Mouse (Mus musculus): ENCODE results near the gene Il16. TPM values are rescaled to one million over a fixed set of nuclear protein-coding genes. Genes with fewer than 3 reads are reported as not detected.

Il16 gene
- polyA plus RNA-seq (2016; fragmentation: Nextera tagmentation; extraction: Ambion mirVana): 1.9 and 2.0 TPM in 2 replicates

- Histone ChIP-seq H3K9ac (no peak within 1 kb of the TSS), H3K4me3 (no peak within 1 kb of the TSS), H3K36me3 (no peaks in the 10 kb centered on the region), H3K4me2 (replicated peaks) (peak within 1 kb of the TSS; percentile 21; the same call in 1 of the 2 replicates), H3K27ac (peak within 1 kb of the TSS; percentile 26; the same call in 1 of the 2 replicates), H3K9me3 (replicated peaks) (no peaks in the 10 kb centered on the region), H3K27me3 (no peaks in the 10 kb centered on the region), H3K4me1 (peaks cover 9% of the 10 kb centered on the region; the same call in 1 of the 2 replicates)
- 40% methylated on average over 20 of the region's 20 CpGs for WGBS
- no peak for ATAC-seq (ENCODE audit: low FRiP score)
These were observed at the start of gene Il16 for GRCm38 (mm10) chr7:83745413-83746106. Gene Il16 (minus strand): TSS chr7:83745726.

DNA sequence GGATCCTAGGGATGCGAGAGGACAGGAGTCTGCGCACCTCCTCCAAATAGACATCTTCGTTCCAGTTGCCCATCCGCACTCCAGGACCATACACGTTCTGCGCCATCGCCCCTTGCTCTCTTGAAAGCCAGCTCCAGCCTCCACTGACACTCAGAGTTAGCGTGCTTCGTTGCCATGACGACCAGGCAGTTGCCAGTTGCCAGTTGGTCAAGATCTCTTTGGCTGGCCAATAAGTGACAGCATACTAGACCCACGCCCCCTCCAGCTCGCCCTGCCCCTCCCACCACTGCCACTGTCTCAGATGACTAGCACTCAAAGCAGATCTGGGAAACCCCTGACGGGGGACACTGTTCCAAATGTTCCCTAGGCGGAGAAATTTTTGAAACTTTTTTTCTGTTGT, 49.2 kb upstream of the Il16 start, which contains the start of gene Cfap161:
Gene Cfap161 (minus strand): TSS at position 176 of the 400 bp plus-strand sequence.
- Histone ChIP-seq H3K9me3 (replicated peaks) (no peaks in the 10 kb centered on the region), H3K4me1 (peaks cover 8% of the 10 kb centered on the region), H3K9ac (0 out of 2 replicates have a peak within 1 kb of the TSS, but pooled peaks have one; percentile 8), H3K27ac (no peak within 1 kb of the TSS), H3K4me2 (replicated peaks) (peak within 1 kb of the TSS; percentile 38), H3K27me3 (no peaks in the 10 kb centered on the region), H3K4me3 (no peak within 1 kb of the TSS), H3K36me3 (no peaks in the 10 kb centered on the region)
- ATAC-seq (ENCODE audit: low FRiP score): peak; percentile 95
- WGBS: under 1% methylated on average over 12 of the region's 14 CpGs

- Histone ChIP-seq H3K9ac (0 out of 2 replicates have a peak overlapping the region, but pooled peaks have one; percentile 8), H3K4me3 (no peak overlapping the region)
- 42% methylated on average over 11 of the region's 11 CpGs for WGBS
These were observed 48.6 kb upstream of the Il16 start for GRCm38 (mm10) chr7:83794006-83794683.

GRCm38 (mm10) chr7:83780881-83781280, 35.4 kb upstream of the Il16 start:
- no peaks in the 10 kb centered on the region for H3K36me3 ChIP-seq
- no peaks in the 10 kb centered on the region for H3K4me1 ChIP-seq
- no peak overlapping the region for H3K27ac ChIP-seq
- no peak for ATAC-seq (ENCODE audit: low FRiP score)
- no peaks in the 10 kb centered on the region for H3K27me3 ChIP-seq
- H3K9me3 ChIP-seq (replicated peaks): no peaks in the 10 kb centered on the region
- H3K9ac ChIP-seq: no peak overlapping the region
- WGBS: 83% methylated on average over 4 of the region's 4 CpGs
- H3K4me3 ChIP-seq: no peak overlapping the region
- no peak overlapping the region for H3K4me2 ChIP-seq (replicated peaks)

More at GRCm38 (mm10) chr7:83794006-83794683, 48.6 kb upstream of the Il16 start:
- no peak overlapping the region for H3K27ac ChIP-seq
- no peaks in the 10 kb centered on the region for H3K9me3 ChIP-seq (replicated peaks)
- H3K27me3 ChIP-seq: no peaks in the 10 kb centered on the region
- ATAC-seq (ENCODE audit: low FRiP score): no peak; the same call in 1 of the 2 replicates
- peaks cover 8% of the 10 kb centered on the region for H3K4me1 ChIP-seq
- peak overlapping the region; percentile 38 for H3K4me2 ChIP-seq (replicated peaks)
- no peaks in the 10 kb centered on the region for H3K36me3 ChIP-seq

- ATAC-seq (ENCODE audit: low FRiP score): no peak
- WGBS: 84% methylated on average over 4 of the region's 4 CpGs
These were observed 34.5 kb upstream of the Il16 start for GRCm38 (mm10) chr7:83780026-83780425.

GRCm38 (mm10) chr7:83779028-83779427, 33.5 kb upstream of the Il16 start:
- Histone ChIP-seq H3K27ac (no peak overlapping the region), H3K4me3 (no peak overlapping the region), H3K4me1 (no peaks in the 10 kb centered on the region), H3K36me3 (no peaks in the 10 kb centered on the region), H3K9ac (no peak overlapping the region), H3K9me3 (replicated peaks) (no peaks in the 10 kb centered on the region), H3K27me3 (no peaks in the 10 kb centered on the region), H3K4me2 (replicated peaks) (no peak overlapping the region)
- 66% methylated on average over 2 of the region's 2 CpGs for WGBS
- no peak for ATAC-seq (ENCODE audit: low FRiP score)

More at GRCm38 (mm10) chr7:83780026-83780425, 34.5 kb upstream of the Il16 start:
- no peaks in the 10 kb centered on the region for H3K9me3 ChIP-seq (replicated peaks)
- no peaks in the 10 kb centered on the region for H3K36me3 ChIP-seq
- no peaks in the 10 kb centered on the region for H3K27me3 ChIP-seq
- no peak overlapping the region for H3K9ac ChIP-seq
- H3K4me3 ChIP-seq: no peak overlapping the region
- H3K27ac ChIP-seq: no peak overlapping the region
- no peak overlapping the region for H3K4me2 ChIP-seq (replicated peaks)
- H3K4me1 ChIP-seq: no peaks in the 10 kb centered on the region

GRCm38 (mm10) chr7:83778516-83778915, 33.0 kb upstream of the Il16 start:
- H3K27ac ChIP-seq: no peak overlapping the region
- H3K4me2 ChIP-seq (replicated peaks): no peak overlapping the region
- H3K9ac ChIP-seq: no peak overlapping the region
- H3K27me3 ChIP-seq: no peaks in the 10 kb centered on the region
- no peaks in the 10 kb centered on the region for H3K4me1 ChIP-seq
- H3K4me3 ChIP-seq: no peak overlapping the region
- 82% methylated on average over 2 of the region's 2 CpGs for WGBS
- H3K36me3 ChIP-seq: no peaks in the 10 kb centered on the region
- no peak for ATAC-seq (ENCODE audit: low FRiP score)
- H3K9me3 ChIP-seq (replicated peaks): no peaks in the 10 kb centered on the region

DNA sequence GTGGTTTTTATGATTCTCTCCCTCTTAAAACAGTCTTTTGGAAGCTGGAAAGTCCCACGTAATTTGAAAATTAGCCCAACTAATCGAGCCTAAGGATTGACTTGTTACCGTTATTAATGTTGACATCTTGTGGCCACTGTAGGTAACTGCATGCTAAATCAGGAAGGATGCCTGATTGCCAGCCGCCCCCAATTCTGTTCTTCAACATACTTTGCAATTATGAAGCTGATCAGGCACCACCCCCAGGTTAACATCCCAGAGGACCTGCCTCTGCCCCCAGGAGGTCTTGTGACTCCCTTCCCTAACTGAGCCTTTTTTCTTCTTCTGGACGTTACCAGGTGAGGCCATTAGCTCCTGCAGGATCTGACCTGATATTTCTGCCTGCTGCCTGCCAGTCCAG, 29.2 kb upstream of the Il16 start:
- no peak overlapping the region for H3K4me3 ChIP-seq
- H3K9ac ChIP-seq: no peak overlapping the region; the same call in 1 of the 2 replicates
- H3K27me3 ChIP-seq: no peaks in the 10 kb centered on the region

GRCm38 (mm10) chr7:83763674-83764073, 18.1 kb upstream of the Il16 start:
- Histone ChIP-seq H3K4me3 (no peak overlapping the region), H3K4me1 (no peaks in the 10 kb centered on the region), H3K4me2 (replicated peaks) (no peak overlapping the region), H3K9me3 (replicated peaks) (no peaks in the 10 kb centered on the region), H3K36me3 (no peaks in the 10 kb centered on the region), H3K9ac (no peak overlapping the region), H3K27me3 (no peaks in the 10 kb centered on the region), H3K27ac (no peak overlapping the region)
- ATAC-seq (ENCODE audit: low FRiP score): no peak
- 73% methylated on average over 3 of the region's 3 CpGs for WGBS

More for the DNA sequence above, 29.2 kb upstream of the Il16 start:
- Histone ChIP-seq H3K27ac (no peak overlapping the region), H3K9me3 (replicated peaks) (no peaks in the 10 kb centered on the region), H3K4me2 (replicated peaks) (no peak overlapping the region), H3K36me3 (no peaks in the 10 kb centered on the region), H3K4me1 (no peaks in the 10 kb centered on the region)
- 39% methylated on average over 5 of the region's 5 CpGs for WGBS
- no peak for ATAC-seq (ENCODE audit: low FRiP score)

DNA sequence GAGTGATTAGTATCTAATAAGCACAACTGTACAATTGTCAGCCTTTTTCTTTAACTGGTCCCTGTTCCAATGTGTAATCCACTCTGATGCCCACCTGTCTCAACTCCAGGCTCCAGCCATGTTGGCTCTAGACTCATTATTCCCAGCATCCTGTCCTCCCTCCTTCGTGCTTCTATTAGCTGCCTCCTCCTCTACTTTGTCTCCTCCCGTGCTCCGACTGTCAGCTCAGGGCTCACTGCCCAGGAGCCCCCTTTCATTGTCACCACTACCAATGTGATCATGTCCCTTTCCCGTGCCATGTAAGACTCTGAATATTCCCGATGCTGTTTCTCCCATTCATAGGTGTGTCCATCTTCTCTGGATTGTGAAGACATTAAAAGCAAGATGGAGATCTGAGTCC, 16.8 kb upstream of the Il16 start:
- H3K9ac ChIP-seq: no peak overlapping the region
- no peaks in the 10 kb centered on the region for H3K4me1 ChIP-seq
- no peak overlapping the region for H3K4me3 ChIP-seq
- H3K4me2 ChIP-seq (replicated peaks): no peak overlapping the region
- H3K27ac ChIP-seq: no peak overlapping the region
- 85% methylated on average over 5 of the region's 5 CpGs for WGBS
- H3K36me3 ChIP-seq: no peaks in the 10 kb centered on the region
- H3K27me3 ChIP-seq: no peaks in the 10 kb centered on the region
- no peak for ATAC-seq (ENCODE audit: low FRiP score)
- no peaks in the 10 kb centered on the region for H3K9me3 ChIP-seq (replicated peaks)

DNA sequence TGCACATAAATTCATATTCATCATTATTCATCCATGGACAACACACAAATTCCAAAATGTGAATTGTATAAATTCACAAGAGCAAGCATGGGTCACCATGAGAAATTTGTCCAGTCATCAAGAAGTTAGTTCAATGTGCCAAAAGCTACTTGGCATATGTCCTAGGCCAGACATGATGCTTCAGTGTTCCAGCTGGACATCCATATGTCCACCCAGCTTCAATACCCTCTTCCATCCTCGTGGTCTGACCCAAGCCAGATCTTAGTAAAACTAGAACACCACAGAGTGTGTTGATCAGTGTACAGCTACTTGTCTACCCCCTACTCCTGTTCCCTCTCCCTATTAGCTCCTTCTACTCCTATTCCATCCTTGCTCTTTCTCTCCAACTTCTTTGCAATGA, 5.5 kb upstream of the Il16 start:
- Histone ChIP-seq H3K4me1 (peaks cover 3% of the 10 kb centered on the region; the same call in 1 of the 2 replicates), H3K27me3 (no peaks in the 10 kb centered on the region), H3K9me3 (replicated peaks) (no peaks in the 10 kb centered on the region), H3K4me2 (replicated peaks) (no peak overlapping the region), H3K4me3 (no peak overlapping the region), H3K27ac (no peak overlapping the region), H3K36me3 (no peaks in the 10 kb centered on the region), H3K9ac (no peak overlapping the region)
- 77% methylated on average over 1 of the region's 1 CpGs for WGBS
- no peak for ATAC-seq (ENCODE audit: low FRiP score)

GRCm38 (mm10) chr7:83748405-83748804, 2.9 kb upstream of the Il16 start:
- WGBS: 77% methylated on average over 1 of the region's 1 CpGs

More at GRCm38 (mm10) chr7:83748405-83748804, 2.9 kb upstream of the Il16 start:
- Histone ChIP-seq H3K4me3 (no peak overlapping the region), H3K27ac (no peak overlapping the region), H3K4me1 (peaks cover 9% of the 10 kb centered on the region; the same call in 1 of the 2 replicates), H3K9ac (no peak overlapping the region), H3K27me3 (no peaks in the 10 kb centered on the region), H3K9me3 (replicated peaks) (no peaks in the 10 kb centered on the region), H3K4me2 (replicated peaks) (no peak overlapping the region), H3K36me3 (no peaks in the 10 kb centered on the region)
- ATAC-seq (ENCODE audit: low FRiP score): no peak

Measured in hindbrain, embryonic 12.5 days (tissue).